Mouse (Mus musculus) liver, postnatal 0 days (tissue): ENCODE measurements at regions not wholly inside any gene's neighbourhood (a gene's known extent, or its start where the extent isn't known, plus 50 kb on each side); places are given as distances from the start of the nearest gene placed in this dataset.

Source experiments
- CTCF ChIP-seq: sonication (generic); IDR thresholded peaks from 2 replicates; pipeline ENCODE4 v1.5.1; 2016; ENCODE audit warnings: antibody characterized with exemption, low read depth
- EP300 ChIP-seq: IDR thresholded peaks from 2 replicates; pipeline ENCODE4 v1.6.1; 2016; ENCODE audit warnings: antibody characterized with exemption, low read depth, mild to moderate bottlenecking

DNA sequence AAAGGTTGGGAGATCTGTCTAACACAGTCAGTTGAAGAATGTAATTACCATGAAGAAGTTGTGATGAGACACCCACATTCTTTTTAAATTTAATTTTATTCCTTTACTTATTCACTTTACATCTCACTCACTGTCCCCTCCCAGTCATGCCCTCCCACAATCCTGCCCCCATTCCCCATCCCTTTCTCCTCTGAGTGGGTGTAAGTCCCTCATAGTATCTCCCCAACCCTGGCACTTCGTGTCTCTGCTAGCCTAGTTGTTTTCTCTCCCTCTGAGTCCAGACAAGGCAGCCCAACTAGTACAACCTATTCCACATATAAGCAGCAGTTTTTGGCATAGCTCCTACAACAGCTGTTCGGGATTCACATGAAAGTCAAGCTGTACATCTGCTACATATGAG is 487.3 kb downstream of the Gm9195 start:
- TF ChIP-seq CTCF (no peak), EP300 (no peak)
